Mouse (Mus musculus) kidney, adult 2 months (tissue): Measurements from ENCODE around the gene Prkn.

Experiments used
- CTCF ChIP-seq: fragments of 200-500 bp; conservative IDR thresholded peaks from 2 replicates; pipeline ENCODE4 v1.5.1; 2011; ENCODE audit warnings: low read depth, mild to moderate bottlenecking, control low read depth, low read length, moderate library complexity, mixed read lengths; ENCODE audit not compliant: insufficient read depth, insufficient read length
- POLR2A ChIP-seq: fragments of 200-500 bp; IDR thresholded peaks from one replicate; pipeline ENCODE4 v1.6.1; 2011; ENCODE audit warnings: low read depth, low read length, control low read depth

DNA sequence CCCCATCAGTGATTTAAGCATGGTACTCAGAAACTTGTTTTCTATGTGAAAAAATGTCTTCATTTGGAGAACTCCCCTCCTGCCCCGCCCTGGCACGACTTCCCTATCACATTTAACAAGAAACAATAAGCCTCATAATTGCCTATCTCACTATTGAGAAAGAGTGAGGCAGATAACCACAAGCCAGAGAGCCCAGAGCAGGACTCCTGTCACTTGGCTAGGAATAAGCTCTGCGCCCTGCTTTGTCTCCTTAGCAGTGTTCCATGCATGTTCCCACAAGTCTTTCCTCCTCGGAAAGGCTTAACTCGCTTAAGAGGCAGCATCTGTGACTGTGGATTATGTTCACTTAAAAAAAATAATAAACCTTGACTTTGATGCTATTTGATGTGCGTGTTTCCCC, 798.3 kb downstream of the Prkn start:
- no peak for TF ChIP-seq CTCF
- no peak for TF ChIP-seq POLR2A
